Mouse (Mus musculus) gastrocnemius, adult 18-20 months (tissue): ENCODE measurements at regions not wholly inside any gene's neighbourhood (a gene's known extent, or its start where the extent isn't known, plus 50 kb on each side); places are given as distances from the start of the nearest gene placed in this dataset.

Experiments used
- DNase-seq: peaks from one replicate; pipeline ENCODE4 v3.0.0; 2021; ENCODE audit warnings: low spot score

- no peak for DNase-seq
Measured at GRCm38 (mm10) chr11:31721908-31722307, 50.2 kb upstream of the Bod1 start.

- DNase-seq, result no peak
Measured at GRCm38 (mm10) chr11:31724506-31724905, 52.8 kb upstream of the Bod1 start.

GRCm38 (mm10) chr11:31725936-31726647 lies 54.4 kb upstream of the Bod1 start:
- DNase-seq, result no peak

GRCm38 (mm10) chr11:31727289-31727688 lies 55.6 kb upstream of the Bod1 start:
- DNase-seq, result no peak

GRCm38 (mm10) chr11:31729728-31730127 lies 58.0 kb upstream of the Bod1 start:
- DNase-seq, result no peak

- no peak for DNase-seq
Measured at GRCm38 (mm10) chr11:31730181-31730580, 58.5 kb upstream of the Bod1 start.

- DNase-seq, result no peak
Measured at GRCm38 (mm10) chr11:31730680-31731079, 59.0 kb upstream of the Bod1 start.

GRCm38 (mm10) chr11:31731459-31731858 lies 59.8 kb upstream of the Bod1 start:
- no peak for DNase-seq

- DNase-seq, result no peak
Measured at GRCm38 (mm10) chr11:31732342-31732741, 60.7 kb upstream of the Bod1 start.

- DNase-seq, result no peak
Measured at GRCm38 (mm10) chr11:31732958-31733357, 61.3 kb upstream of the Bod1 start.

GRCm38 (mm10) chr11:31734091-31734490 lies 62.4 kb upstream of the Bod1 start:
- DNase-seq, result no peak

GRCm38 (mm10) chr11:31735257-31735656 lies 63.6 kb upstream of the Bod1 start:
- DNase-seq, result no peak

- no peak for DNase-seq
Measured at GRCm38 (mm10) chr11:31736086-31736485, 64.4 kb upstream of the Bod1 start.

GRCm38 (mm10) chr11:31736556-31737089 lies 64.9 kb upstream of the Bod1 start:
- DNase-seq, result no peak

- DNase-seq, result peak; percentile 48
Measured at GRCm38 (mm10) chr11:31738148-31739021, 66.7 kb upstream of the Bod1 start.

- DNase-seq, result no peak
Measured at GRCm38 (mm10) chr11:31740409-31740808, 68.7 kb upstream of the Bod1 start.

- DNase-seq, result no peak
Measured at GRCm38 (mm10) chr11:31742160-31742559, 70.5 kb upstream of the Bod1 start.

- no peak for DNase-seq
Measured at GRCm38 (mm10) chr11:31744076-31744785, 72.5 kb upstream of the Bod1 start.

GRCm38 (mm10) chr11:31745028-31745865 lies 73.6 kb upstream of the Bod1 start:
- no peak for DNase-seq

GRCm38 (mm10) chr11:31745866-31746248 lies 74.2 kb upstream of the Bod1 start:
- DNase-seq, result no peak

GRCm38 (mm10) chr11:31746488-31746887 lies 74.8 kb upstream of the Bod1 start:
- DNase-seq, result no peak
